Mouse (Mus musculus): ENCODE data around the gene Vps37b.

DNA sequence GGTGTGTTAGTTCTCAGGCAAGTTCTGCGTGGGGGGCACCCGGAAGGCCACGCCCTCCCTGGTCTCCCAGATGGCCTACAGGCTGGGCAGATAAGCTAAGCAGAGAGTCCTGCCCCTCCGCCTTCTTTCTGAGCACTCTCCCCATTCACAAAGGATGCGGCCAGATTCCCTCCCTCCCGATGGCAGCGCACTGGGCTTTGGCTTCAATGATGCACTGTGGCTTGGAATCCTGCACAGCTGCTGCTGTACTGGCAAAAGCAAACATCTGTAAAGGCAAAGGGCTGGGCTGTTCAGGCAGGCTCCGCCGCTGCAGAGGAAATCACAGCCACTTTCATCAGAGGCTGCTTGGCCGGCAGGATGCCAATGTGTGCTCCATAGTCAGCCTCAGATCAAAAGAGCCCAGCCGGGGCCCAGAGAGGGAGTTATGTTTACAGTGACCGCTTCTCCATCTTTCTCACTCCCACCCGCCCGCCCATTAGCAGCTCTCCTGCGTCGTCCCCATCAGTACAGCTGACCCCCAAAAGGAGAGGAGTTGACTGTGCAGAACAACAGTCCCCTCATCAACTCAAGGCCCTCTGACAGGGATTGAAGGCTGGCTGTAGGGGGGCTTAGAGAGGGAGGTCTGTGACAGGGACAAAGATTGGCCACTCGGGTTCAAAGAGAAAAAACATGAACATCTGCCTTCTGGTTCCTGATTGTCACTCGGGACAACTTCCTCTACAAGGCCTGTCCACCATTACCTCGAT lies 21.0 kb downstream of the Vps37b start:
- TF ChIP-seq CTCF (IDR thresholded peaks at IDR 0.05; ENCODE audit: borderline replicate concordance, control insufficient read depth, extremely low read depth, insufficient read depth, low read length, poor library complexity) = no peak
- TF ChIP-seq POLR2A (IDR thresholded peaks at IDR 0.05; ENCODE audit: control insufficient read depth, extremely low read depth, insufficient read depth, low read length, poor library complexity) = no peak

Data from thymus, adult 2 months (tissue).